Mouse (Mus musculus) small intestine, adult 2 months (tissue): ENCODE data around the gene P3h1. TPM values are rescaled to one million over a fixed set of nuclear protein-coding genes. Genes with fewer than 3 reads are reported as not detected.
A peak's percentile ranks its signal among the peaks of the same experiment; 100 is the strongest.

ENCODE experiments used
- H3K27ac ChIP-seq: fragments of 200-500 bp; 2 replicates; pipeline ENCODE4 v1.5.1; 2012; ENCODE audit warnings: low read depth, low read length, control low read depth, inconsistent platforms; ENCODE audit not compliant: insufficient read depth
- H3K27me3 ChIP-seq: fragments of 200-500 bp; 2 replicates; pipeline ENCODE4 v1.6.1; 2012; ENCODE audit warnings: mild to moderate bottlenecking, moderate library complexity, low read length, inconsistent platforms; ENCODE audit not compliant: control insufficient read depth, insufficient read depth
- H3K36me3 ChIP-seq: fragments of 200-500 bp; 2 replicates; pipeline ENCODE4 v1.6.1; 2012; ENCODE audit warnings: mild to moderate bottlenecking, low read length, control low read depth, inconsistent platforms; ENCODE audit not compliant: control insufficient read depth, insufficient read depth
- H3K4me1 ChIP-seq: fragments of 200-500 bp; 2 replicates; pipeline ENCODE4 v1.6.1; 2012; ENCODE audit warnings: low read length, inconsistent platforms, mixed read lengths; ENCODE audit not compliant: control insufficient read depth, insufficient read depth, insufficient read length
- H3K4me3 ChIP-seq: fragments of 200-500 bp; 2 replicates; pipeline ENCODE4 v1.5.1; 2012; ENCODE audit warnings: low read depth, mild to moderate bottlenecking, control low read depth, inconsistent platforms, low read length, moderate library complexity
- CTCF ChIP-seq: fragments of 200-500 bp; IDR thresholded peaks from 2 replicates; pipeline ENCODE4 v1.5.1; 2012; ENCODE audit warnings: low read depth, mild to moderate bottlenecking, control low read depth, inconsistent platforms, low read length, moderate library complexity, mixed read lengths; ENCODE audit not compliant: insufficient replicate concordance, insufficient read length; ENCODE audit errors: extremely low read depth
- POLR2A ChIP-seq: fragments of 200-500 bp; IDR thresholded peaks from 2 replicates; pipeline ENCODE4 v1.6.1; 2012; ENCODE audit warnings: low read depth, mild to moderate bottlenecking, control low read depth, inconsistent platforms, low read length, moderate library complexity
- WGBS: fragments of 180-500 bp; shearing (Covaris S2); methylation state at CpG from one replicate; pipeline ENCODE4 v1.1.7; 2018; 5-methylcytosine and 5-hydroxymethylcytosine counted together
- polyA plus RNA-seq: library from polyadenylated mRNA; depleted of rRNA; stranded (reverse); fragments of >200 nt; gene quantifications from 2 replicates; pipeline ENCODE4 v1.2.3, GENCODE M21; 2012

The P3h1 gene
- polyA plus RNA-seq, 1 experiment, result 6.3 TPM

DNA sequence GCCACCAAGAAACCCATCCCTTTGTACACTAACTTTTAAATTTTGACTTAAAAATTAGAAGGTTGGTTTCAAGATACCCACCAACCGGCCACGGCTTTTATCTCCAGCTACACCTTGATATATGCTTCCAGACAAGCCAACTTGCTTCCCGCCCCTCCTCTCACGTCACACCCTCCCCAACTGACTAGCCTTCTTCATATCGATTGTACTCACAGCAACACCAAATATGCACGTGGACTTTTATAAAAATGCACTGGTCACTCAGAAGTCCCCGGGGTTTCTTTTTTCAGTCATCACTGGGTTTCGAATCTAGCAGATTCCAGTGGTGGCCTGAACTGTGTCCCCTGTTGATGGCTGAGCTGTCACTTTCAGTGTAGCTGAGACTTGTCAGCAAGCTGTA is 42.1 kb upstream of the P3h1 start:
- Histone ChIP-seq H3K27me3 (no peaks in the 10 kb centered on the region; the same call in 1 of the 2 replicates), H3K4me1 (no peaks in the 10 kb centered on the region), H3K27ac (no peak overlapping the region), H3K36me3 (no peaks in the 10 kb centered on the region), H3K4me3 (no peak overlapping the region)
- 52% methylated on average over 8 of the region's 8 CpGs for WGBS
- no peak for TF ChIP-seq POLR2A
- TF ChIP-seq CTCF, result no peak

DNA sequence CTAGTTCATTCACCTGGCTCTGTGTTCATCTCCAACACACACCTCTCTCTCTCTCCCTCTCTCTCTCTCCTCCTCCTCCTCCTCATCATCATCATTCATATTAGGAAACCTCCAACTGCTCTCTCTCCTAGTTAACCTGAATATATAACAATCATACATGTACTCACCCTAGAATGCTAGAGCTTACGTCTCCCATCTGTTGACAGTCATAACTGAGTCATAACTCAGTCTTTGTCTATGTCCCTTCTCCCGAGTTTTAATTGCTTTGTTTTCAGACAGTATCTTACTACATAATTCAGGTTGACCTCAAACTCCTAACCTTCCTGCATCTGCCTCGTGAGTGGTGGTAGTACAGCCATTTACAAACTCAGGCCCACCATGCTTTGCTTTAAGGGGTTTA is 41.4 kb upstream of the P3h1 start:
- 62% methylated on average over 3 of the region's 3 CpGs for WGBS
- no peak overlapping the region for H3K4me3 ChIP-seq
- TF ChIP-seq POLR2A (no peak), CTCF (no peak)
- H3K27me3 ChIP-seq, result no peaks in the 10 kb centered on the region; the same call in 1 of the 2 replicates
- no peak overlapping the region for H3K27ac ChIP-seq
- H3K4me1 ChIP-seq, result no peaks in the 10 kb centered on the region
- no peaks in the 10 kb centered on the region for H3K36me3 ChIP-seq

DNA sequence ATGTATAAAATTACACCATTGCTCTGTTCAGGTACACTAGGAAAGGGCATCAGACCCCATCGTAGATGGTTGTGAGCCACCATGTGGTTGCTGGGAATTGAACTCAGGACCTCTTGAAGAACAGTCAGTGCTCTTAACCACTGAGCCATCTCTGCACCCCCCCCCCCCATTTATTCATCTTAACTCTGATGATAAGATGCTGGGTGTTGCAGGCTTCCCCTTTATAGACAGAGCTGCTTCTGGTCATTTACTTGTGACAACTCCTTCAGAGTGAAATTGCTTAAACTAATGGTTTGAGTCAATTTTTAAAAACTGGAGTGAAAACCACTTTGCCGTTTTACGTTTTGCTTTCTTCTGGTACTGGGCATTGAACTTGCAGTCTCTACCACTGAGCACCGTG is 40.0 kb upstream of the P3h1 start:
- no peaks in the 10 kb centered on the region for H3K36me3 ChIP-seq
- H3K4me3 ChIP-seq, result no peak overlapping the region
- H3K4me1 ChIP-seq, result no peaks in the 10 kb centered on the region
- H3K27me3 ChIP-seq, result no peaks in the 10 kb centered on the region; the same call in 1 of the 2 replicates
- H3K27ac ChIP-seq, result no peak overlapping the region
- 88% methylated on average over 4 of the region's 4 CpGs for WGBS
- TF ChIP-seq POLR2A (no peak), CTCF (no peak)

DNA sequence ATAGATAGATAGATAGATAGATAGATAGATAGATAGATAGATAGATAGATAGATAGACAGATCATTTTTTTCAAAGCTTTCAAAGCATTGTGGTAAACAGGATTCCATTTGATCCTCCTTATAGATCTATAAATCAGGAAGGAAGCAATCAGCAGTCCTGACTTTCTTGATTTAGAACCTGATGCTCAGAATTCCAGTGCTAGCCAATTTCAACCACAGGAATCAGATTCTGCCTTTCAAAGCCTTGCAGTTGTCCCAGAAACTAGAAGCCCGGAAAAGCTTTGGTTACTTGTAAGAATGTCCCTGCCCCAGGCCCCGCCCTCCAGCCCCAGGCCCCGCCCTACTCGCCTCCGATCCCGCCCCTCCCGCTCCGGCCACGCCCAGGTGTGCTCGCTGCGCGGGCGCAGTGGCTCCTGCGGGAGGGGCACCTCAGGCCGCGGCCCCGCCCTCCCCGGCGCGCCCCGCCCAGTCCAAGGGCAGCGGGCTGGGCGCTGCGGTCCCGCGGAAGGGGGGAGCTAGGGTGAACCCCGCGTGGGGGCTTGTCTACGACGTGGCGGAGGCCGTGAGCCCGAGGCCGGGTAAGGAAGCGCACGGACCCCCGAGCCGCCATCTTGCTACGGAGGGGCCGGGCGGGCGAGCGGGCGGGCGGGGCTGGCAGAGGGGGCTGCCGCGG is 37.7 kb upstream of the P3h1 start, which contains the start of gene Svbp:
Gene Svbp, plus strand, starts transcription at position 398 of the 673 bp plus-strand sequence.
- H3K27ac ChIP-seq, result no peak within 1 kb of the TSS
- no peak for TF ChIP-seq CTCF
- peak; percentile 37; the same call in 1 of the 2 replicates for TF ChIP-seq POLR2A
- H3K4me1 ChIP-seq, result no peaks in the 10 kb centered on the region
- H3K36me3 ChIP-seq, result no peaks in the 10 kb centered on the region
- H3K4me3 ChIP-seq, result peak within 1 kb of the TSS; percentile 87
- under 1% methylated on average over 35 of the region's 47 CpGs for WGBS
- no peaks in the 10 kb centered on the region for H3K27me3 ChIP-seq

DNA sequence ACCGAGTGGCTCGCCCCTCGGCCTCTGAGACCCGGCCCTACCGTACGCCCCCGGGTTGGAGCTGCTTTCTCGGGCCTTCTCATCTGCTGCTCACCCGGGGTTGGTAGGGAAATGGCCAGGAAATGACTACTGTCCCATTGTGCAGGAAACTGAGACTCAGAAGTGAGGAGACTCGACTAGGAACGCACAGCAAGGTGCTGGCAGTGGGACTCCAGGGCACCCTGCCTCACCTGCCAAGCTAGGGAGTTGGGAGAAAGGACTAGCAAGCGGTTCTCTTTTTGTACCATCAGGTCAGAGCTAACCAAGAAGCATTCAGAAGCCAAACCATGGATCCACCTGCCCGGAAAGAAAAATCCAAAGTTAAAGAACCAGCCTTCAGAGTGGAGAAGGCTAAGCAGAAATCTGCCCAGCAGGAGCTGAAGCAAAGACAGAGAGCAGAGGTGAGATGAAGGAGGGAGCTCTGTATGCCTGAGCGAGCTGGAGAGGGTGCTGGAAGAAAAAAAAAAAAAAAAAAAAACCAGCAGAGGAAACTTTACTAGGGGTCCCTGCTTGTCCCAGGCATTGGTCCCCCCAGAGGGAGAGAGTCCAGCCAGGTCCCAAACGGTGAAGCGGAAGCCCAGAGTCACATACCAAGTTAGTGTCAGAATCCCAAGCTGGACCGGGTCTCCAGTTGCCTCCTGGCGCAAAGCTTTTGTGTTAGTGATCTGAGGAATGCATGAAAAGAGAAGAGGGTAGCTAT is 37.0 kb upstream of the P3h1 start:
- WGBS, result 24% methylated on average over 14 of the region's 18 CpGs
- no peak for TF ChIP-seq POLR2A
- no peak for TF ChIP-seq CTCF

DNA sequence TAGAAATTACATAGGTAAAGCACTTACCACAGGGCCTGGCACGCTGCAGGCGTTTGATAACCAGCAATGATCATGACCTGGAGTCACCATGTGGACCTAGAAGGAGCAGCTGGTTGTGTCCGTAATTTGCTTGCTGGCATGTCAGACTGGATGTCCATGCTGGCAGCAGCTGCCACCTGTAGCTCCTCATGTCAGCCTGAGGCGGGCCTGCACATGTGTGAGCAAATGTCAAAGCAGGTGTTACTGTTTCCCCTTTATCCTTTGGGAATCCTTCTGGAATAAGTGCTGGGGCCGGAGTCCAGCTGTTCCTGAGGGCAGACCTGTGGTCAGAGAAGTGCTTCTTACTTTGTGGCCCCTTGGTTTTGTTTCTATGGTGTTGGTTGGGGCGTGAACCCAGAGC is 34.6 kb upstream of the P3h1 start:
- Histone ChIP-seq H3K4me1 (no peaks in the 10 kb centered on the region), H3K27ac (no peak overlapping the region), H3K36me3 (0 out of 2 replicates have a peak, but pooled peaks cover 1% of the 10 kb centered on the region), H3K4me3 (no peak overlapping the region), H3K27me3 (no peaks in the 10 kb centered on the region)
- TF ChIP-seq POLR2A, result no peak
- TF ChIP-seq CTCF, result no peak
- 86% methylated on average over 6 of the region's 6 CpGs for WGBS

More for the DNA sequence above, 37.0 kb upstream of the P3h1 start:
- Histone ChIP-seq H3K4me3 (peak overlapping the region; percentile 87), H3K4me1 (no peaks in the 10 kb centered on the region), H3K36me3 (no peaks in the 10 kb centered on the region), H3K27ac (no peak overlapping the region), H3K27me3 (no peaks in the 10 kb centered on the region)

DNA sequence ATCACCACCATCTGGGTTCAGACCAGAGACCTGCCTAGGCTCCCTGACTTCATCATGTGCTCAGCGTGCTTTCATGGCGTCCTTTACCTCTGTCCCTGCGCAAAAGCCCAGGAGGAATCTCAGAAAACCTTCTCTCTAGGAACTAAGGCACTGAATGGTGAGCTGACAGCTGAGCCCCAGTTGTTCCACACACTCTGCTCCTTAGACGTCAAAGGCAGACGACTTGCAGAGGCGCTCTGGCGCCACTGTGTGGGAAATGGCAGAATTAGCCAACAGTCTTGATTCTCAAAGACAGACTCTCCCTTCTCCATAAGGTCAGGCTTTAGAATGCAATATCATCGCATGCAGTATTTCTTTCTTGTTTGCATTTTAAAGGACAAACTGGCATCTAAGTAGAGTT is 28.0 kb upstream of the P3h1 start:
- Histone ChIP-seq H3K4me3 (no peak overlapping the region), H3K27ac (no peak overlapping the region), H3K36me3 (0 out of 2 replicates have a peak, but pooled peaks cover 1% of the 10 kb centered on the region), H3K27me3 (no peaks in the 10 kb centered on the region), H3K4me1 (no peaks in the 10 kb centered on the region)
- TF ChIP-seq POLR2A (no peak), CTCF (peak; percentile 71; the same call in 1 of the 2 replicates)
- 20% methylated on average over 8 of the region's 8 CpGs for WGBS
